Mouse (Mus musculus) small intestine, adult 2 months (tissue): ENCODE measurements around the gene Gpr22. TPM values are rescaled to one million over a fixed set of nuclear protein-coding genes. Genes with fewer than 3 reads are reported as not detected.

Source experiments
- H3K27ac ChIP-seq: fragments of 200-500 bp; 2 replicates; pipeline ENCODE4 v1.5.1; 2012; ENCODE audit warnings: low read depth, low read length, control low read depth, inconsistent platforms; ENCODE audit not compliant: insufficient read depth
- H3K27me3 ChIP-seq: fragments of 200-500 bp; 2 replicates; pipeline ENCODE4 v1.6.1; 2012; ENCODE audit warnings: mild to moderate bottlenecking, moderate library complexity, low read length, inconsistent platforms; ENCODE audit not compliant: control insufficient read depth, insufficient read depth
- H3K36me3 ChIP-seq: fragments of 200-500 bp; 2 replicates; pipeline ENCODE4 v1.6.1; 2012; ENCODE audit warnings: mild to moderate bottlenecking, low read length, control low read depth, inconsistent platforms; ENCODE audit not compliant: control insufficient read depth, insufficient read depth
- H3K4me1 ChIP-seq: fragments of 200-500 bp; 2 replicates; pipeline ENCODE4 v1.6.1; 2012; ENCODE audit warnings: low read length, inconsistent platforms, mixed read lengths; ENCODE audit not compliant: control insufficient read depth, insufficient read depth, insufficient read length
- H3K4me3 ChIP-seq: fragments of 200-500 bp; 2 replicates; pipeline ENCODE4 v1.5.1; 2012; ENCODE audit warnings: low read depth, mild to moderate bottlenecking, control low read depth, inconsistent platforms, low read length, moderate library complexity
- CTCF ChIP-seq: fragments of 200-500 bp; IDR thresholded peaks from 2 replicates; pipeline ENCODE4 v1.5.1; 2012; ENCODE audit warnings: low read depth, mild to moderate bottlenecking, control low read depth, inconsistent platforms, low read length, moderate library complexity, mixed read lengths; ENCODE audit not compliant: insufficient replicate concordance, insufficient read length; ENCODE audit errors: extremely low read depth
- POLR2A ChIP-seq: fragments of 200-500 bp; IDR thresholded peaks from 2 replicates; pipeline ENCODE4 v1.6.1; 2012; ENCODE audit warnings: low read depth, mild to moderate bottlenecking, control low read depth, inconsistent platforms, low read length, moderate library complexity
- WGBS: fragments of 180-500 bp; shearing (Covaris S2); methylation state at CpG from one replicate; pipeline ENCODE4 v1.1.7; 2018; 5-methylcytosine and 5-hydroxymethylcytosine counted together
- polyA plus RNA-seq: library from polyadenylated mRNA; depleted of rRNA; stranded (reverse); fragments of >200 nt; gene quantifications from 2 replicates; pipeline ENCODE4 v1.2.3, GENCODE M21; 2012

The Gpr22 gene
- polyA plus RNA-seq, 1 experiment = 0.05 TPM

DNA sequence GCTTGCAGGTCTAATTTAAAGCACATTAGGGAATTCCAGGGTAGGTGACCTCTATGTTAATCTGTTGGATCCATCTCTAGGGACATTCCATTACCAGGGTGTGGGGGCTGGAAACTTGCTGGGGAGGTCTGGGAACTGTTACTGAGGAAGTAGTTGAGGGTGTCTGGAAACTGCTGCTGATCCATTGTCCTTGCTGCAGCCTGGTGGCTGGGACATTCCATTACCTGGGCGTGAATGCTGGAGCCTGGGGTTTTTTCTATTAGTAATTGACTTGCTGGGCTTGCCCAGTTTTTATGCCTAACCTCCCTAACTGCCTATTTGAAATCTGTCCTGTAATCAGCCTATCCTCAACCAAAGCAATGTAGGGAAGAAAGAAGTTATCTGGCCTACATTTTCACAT lies 13.0 kb upstream of the Gpr22 start:
- TF ChIP-seq POLR2A = no peak
- no peak for TF ChIP-seq CTCF
- 35% methylated on average over 1 of the region's 1 CpGs for WGBS
- H3K27ac ChIP-seq = no peak overlapping the region
- H3K4me1 ChIP-seq = no peaks in the 10 kb centered on the region
- no peaks in the 10 kb centered on the region for H3K27me3 ChIP-seq
- H3K36me3 ChIP-seq = no peaks in the 10 kb centered on the region
- no peak overlapping the region for H3K4me3 ChIP-seq

DNA sequence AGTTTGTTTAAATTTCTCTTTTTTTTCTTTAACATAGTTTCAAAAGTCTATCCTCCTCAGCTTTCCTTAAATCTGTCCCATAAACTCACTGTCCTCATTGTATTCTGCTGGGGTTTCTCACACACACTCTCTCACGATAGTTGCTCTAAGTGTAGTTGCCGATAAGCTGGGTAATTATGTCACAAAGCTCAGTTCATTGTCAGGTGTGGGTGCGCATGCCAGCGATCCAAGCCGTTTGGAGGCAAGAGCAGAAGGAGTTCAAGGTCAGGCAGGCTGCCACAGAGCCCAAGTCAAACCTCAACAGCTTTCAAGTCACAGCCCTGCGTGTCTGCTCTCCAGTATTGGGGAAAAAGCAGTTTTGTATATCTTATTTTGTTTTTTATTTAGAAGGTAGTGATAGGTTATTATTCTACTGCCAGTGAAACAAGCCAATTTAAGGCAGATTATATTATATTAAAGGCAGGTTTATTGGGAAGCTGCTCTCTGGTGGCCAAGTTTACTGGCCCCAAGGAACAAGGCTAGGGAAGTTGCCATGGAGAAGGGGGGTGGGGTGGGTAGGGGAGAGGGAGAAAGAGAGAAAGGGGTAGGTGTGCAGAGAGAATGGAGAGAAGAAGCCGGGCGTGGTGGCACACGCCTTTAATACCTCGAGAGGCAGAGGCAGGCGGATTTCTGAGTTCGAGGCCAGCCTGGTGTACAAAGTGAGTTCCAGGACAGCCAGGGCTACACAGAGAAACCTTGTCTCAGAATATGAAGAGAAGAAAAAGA lies 11.9 kb upstream of the Gpr22 start:
- peaks cover 3% of the 10 kb centered on the region; the same call in 1 of the 2 replicates for H3K4me1 ChIP-seq
- WGBS = 53% methylated on average over 12 of the region's 12 CpGs
- H3K27me3 ChIP-seq = no peaks in the 10 kb centered on the region
- no peak overlapping the region for H3K27ac ChIP-seq
- TF ChIP-seq POLR2A (no peak), CTCF (no peak)
- no peaks in the 10 kb centered on the region for H3K36me3 ChIP-seq
- no peak overlapping the region for H3K4me3 ChIP-seq

DNA sequence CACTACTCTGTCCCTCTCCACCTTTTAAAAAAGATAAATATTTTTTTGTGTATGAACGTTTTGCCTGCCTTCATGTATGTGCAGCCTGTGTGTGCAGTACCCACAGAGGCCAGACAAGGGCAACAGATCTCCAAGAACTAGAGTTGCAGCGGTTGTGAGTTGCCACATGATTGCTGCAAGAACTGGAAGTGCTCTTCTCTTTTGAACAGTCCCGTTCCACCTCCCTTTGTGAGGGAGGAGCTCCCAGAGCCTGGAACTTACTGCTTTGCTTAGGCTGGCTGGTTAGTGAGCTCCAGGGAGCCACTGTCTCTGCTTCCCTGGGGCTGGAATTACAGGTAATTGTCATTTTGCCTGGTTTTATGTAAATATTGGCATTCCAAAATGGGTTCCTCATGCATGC lies 10.8 kb upstream of the Gpr22 start:
- TF ChIP-seq POLR2A (no peak), CTCF (no peak)

DNA sequence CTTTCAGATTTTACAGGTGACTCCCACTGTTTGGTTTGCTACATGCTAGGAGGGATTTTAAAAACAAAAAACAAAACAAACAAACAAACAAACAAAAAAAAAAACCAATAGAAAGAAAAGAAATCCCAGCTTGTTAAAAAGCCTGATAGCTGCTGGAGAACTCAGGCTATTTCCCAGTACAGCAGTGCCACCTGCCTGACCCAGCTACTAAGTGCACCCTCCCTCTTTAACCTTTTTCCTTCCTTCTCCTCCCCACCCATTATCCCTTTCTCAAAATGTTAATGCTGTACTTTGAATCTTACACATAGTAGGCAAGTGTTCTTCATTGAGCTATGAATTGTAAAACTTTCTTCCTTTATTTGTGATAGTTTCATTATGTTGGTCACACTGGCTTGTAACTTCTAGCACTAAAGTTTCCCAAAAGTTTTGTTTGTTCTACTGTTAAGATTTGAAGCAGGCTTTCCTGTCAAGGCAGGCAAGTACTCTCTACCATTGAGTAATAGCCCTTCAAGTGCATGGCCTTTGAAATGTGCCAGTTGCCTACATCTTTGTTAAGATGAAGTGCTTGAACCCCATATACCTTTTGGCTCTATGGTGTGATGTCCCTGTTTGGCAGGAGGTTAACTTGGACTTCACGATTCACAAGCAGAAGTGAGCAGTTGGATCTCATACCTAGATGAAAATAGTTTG lies 6.0 kb upstream of the Gpr22 start:
- Histone ChIP-seq H3K27ac (no peak overlapping the region), H3K36me3 (no peaks in the 10 kb centered on the region), H3K4me1 (peaks cover 10% of the 10 kb centered on the region; the same call in 1 of the 2 replicates), H3K27me3 (no peaks in the 10 kb centered on the region), H3K4me3 (no peak overlapping the region)
- WGBS = 53% methylated on average over 1 of the region's 1 CpGs
- TF ChIP-seq POLR2A (no peak), CTCF (peak; percentile 56; the same call in 1 of the 2 replicates)

More for the DNA sequence above, 10.8 kb upstream of the Gpr22 start:
- Histone ChIP-seq H3K27ac (no peak overlapping the region), H3K4me1 (peaks cover 3% of the 10 kb centered on the region; the same call in 1 of the 2 replicates), H3K4me3 (no peak overlapping the region), H3K27me3 (no peaks in the 10 kb centered on the region), H3K36me3 (no peaks in the 10 kb centered on the region)
- WGBS = 90% methylated on average over 3 of the region's 3 CpGs

DNA sequence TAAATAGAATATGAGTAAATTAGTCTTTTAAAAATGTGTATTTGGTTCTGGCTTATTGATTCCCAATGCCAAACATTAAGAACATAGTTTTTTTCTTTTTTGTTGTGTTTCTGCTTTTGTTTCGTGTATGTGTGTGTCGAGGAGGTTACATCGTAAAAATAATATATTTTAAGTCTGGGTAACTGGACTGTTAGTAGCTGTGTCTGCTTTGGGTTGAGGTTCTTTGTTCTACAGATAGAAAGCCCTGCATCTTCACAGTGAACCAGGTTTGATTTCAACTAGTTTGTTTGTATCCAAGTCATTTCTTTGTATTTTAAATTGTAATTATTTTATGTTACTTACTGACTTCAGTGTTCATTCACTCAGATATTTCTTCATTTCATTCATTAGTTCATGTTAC lies 323 bp upstream of the Gpr22 start:
- H3K27me3 ChIP-seq = no peaks in the 10 kb centered on the region
- peaks cover 3% of the 10 kb centered on the region; the same call in 1 of the 2 replicates for H3K4me1 ChIP-seq
- WGBS = 67% methylated on average over 3 of the region's 3 CpGs
- H3K36me3 ChIP-seq = no peaks in the 10 kb centered on the region
- H3K27ac ChIP-seq = no peak overlapping the region
- no peak overlapping the region for H3K4me3 ChIP-seq
- no peak for TF ChIP-seq POLR2A
- TF ChIP-seq CTCF = no peak

DNA sequence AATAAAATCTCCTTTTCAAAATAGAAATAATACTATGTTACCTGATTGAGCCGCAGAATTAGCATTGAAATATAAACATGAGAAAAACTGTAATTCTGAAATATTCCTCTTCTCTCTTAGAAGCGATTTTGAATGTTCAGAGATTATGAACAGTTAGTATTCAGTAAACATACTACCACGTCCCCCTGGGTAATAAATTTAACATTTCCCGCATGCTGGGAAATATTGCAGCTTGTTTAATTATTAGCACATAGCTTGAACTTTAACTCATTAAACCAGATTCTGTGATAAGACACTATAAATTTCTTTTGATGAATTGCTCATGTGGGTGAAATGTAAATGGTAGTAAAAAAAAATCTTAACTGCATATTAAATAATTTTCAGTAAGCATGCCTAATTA lies 1.0 kb downstream of the Gpr22 start:
- WGBS = 24% methylated on average over 4 of the region's 4 CpGs
- Histone ChIP-seq H3K27ac (no peak overlapping the region), H3K27me3 (no peaks in the 10 kb centered on the region), H3K36me3 (no peaks in the 10 kb centered on the region), H3K4me3 (no peak overlapping the region), H3K4me1 (no peaks in the 10 kb centered on the region)
- TF ChIP-seq POLR2A (no peak), CTCF (no peak)

DNA sequence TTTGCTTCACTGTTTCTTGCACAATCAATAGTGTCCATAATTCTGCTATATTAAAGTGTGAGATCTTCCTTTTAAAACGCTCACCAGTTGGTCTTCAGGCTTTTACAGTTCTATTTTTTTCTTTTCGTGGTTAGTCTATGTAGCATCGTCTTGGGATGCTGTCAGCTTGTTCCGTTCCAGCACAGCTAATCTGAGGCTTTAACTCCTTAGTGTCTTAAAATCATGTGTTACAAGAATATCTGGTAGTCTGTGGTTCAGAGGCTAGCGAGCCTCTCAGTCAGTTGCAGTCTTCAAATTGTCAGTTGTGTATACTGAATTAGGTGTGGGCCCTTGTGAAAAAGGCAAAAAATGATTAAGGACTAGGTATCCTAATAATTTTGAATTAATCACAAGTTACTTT lies 1.5 kb downstream of the Gpr22 start:
- TF ChIP-seq POLR2A (no peak), CTCF (no peak)
- Histone ChIP-seq H3K4me3 (no peak overlapping the region), H3K27me3 (no peaks in the 10 kb centered on the region), H3K4me1 (no peaks in the 10 kb centered on the region), H3K36me3 (no peaks in the 10 kb centered on the region), H3K27ac (no peak overlapping the region)
- WGBS = 29% methylated on average over 5 of the region's 5 CpGs
